Mouse (Mus musculus) kidney, adult 11 months (tissue): Measurements from ENCODE around the gene Sumo2.
"Not testable (repeated sequence)": the region's sequence is repeated elsewhere in the genome, so short reads cannot be mapped to it uniquely, and the experiment has no call there.

Experiments
- DNase-seq: peaks from one replicate; pipeline ENCODE4 v3.0.0; 2022

The Sumo2 gene

GRCm38 (mm10) chr11:115536038-115536681, at the start of gene Sumo2:
TSS of gene Sumo2 (minus strand) at chr11:115536276.
- DNase-seq, result peak; percentile 98

GRCm38 (mm10) chr11:115585573-115586100, 49.6 kb upstream of the Sumo2 start:
- DNase-seq, result no peak

- DNase-seq, result no peak
Observed at GRCm38 (mm10) chr11:115584376-115585073, 48.4 kb upstream of the Sumo2 start.

GRCm38 (mm10) chr11:115582913-115583606, 47.0 kb upstream of the Sumo2 start:
- no peak for DNase-seq

- no peak for DNase-seq
Observed at GRCm38 (mm10) chr11:115579080-115579479, 43.0 kb upstream of the Sumo2 start.

- no peak for DNase-seq
Observed at GRCm38 (mm10) chr11:115564961-115565360, 28.9 kb upstream of the Sumo2 start.

GRCm38 (mm10) chr11:115564064-115564809, 28.2 kb upstream of the Sumo2 start, which contains the start of gene Nup85:
TSS of gene Nup85 (plus strand) at chr11:115564434.
- peak; percentile 96 for DNase-seq

GRCm38 (mm10) chr11:115563406-115563805, 27.3 kb upstream of the Sumo2 start:
- no peak for DNase-seq

GRCm38 (mm10) chr11:115555717-115556116, 19.6 kb upstream of the Sumo2 start:
- no peak for DNase-seq

- no peak for DNase-seq
Observed at GRCm38 (mm10) chr11:115552783-115553182, 16.7 kb upstream of the Sumo2 start.

GRCm38 (mm10) chr11:115543571-115543970, 7.5 kb upstream of the Sumo2 start:
- DNase-seq, result no peak

GRCm38 (mm10) chr11:115538045-115538444, 2.0 kb upstream of the Sumo2 start:
- no peak for DNase-seq

GRCm38 (mm10) chr11:115536856-115537568, 936 bp upstream of the Sumo2 start:
- no peak for DNase-seq

GRCm38 (mm10) chr11:115535401-115536037, 557 bp downstream of the Sumo2 start:
- DNase-seq, result peak; percentile 40

- DNase-seq, result no peak
Observed at GRCm38 (mm10) chr11:115534759-115535371, 1.2 kb downstream of the Sumo2 start.

- DNase-seq, result not testable (repeated sequence)
Observed at GRCm38 (mm10) chr11:115526446-115526845, 9.6 kb downstream of the Sumo2 start.

GRCm38 (mm10) chr11:115522703-115523102, 13.4 kb downstream of the Sumo2 start:
- no peak for DNase-seq

GRCm38 (mm10) chr11:115522238-115522637, 13.8 kb downstream of the Sumo2 start:
- no peak for DNase-seq

GRCm38 (mm10) chr11:115521080-115521479, 15.0 kb downstream of the Sumo2 start:
- no peak for DNase-seq

GRCm38 (mm10) chr11:115520218-115520617, 15.9 kb downstream of the Sumo2 start:
- DNase-seq, result no peak

GRCm38 (mm10) chr11:115519581-115519980, 16.5 kb downstream of the Sumo2 start:
- DNase-seq, result no peak
